Mouse (Mus musculus): ENCODE measurements at regions not wholly inside any gene's neighbourhood (a gene's known extent, or its start where the extent isn't known, plus 50 kb on each side); places are given as distances from the start of the nearest gene placed in this dataset.
A peak's percentile ranks its signal among the peaks of the same experiment; 100 is the strongest.

DNA sequence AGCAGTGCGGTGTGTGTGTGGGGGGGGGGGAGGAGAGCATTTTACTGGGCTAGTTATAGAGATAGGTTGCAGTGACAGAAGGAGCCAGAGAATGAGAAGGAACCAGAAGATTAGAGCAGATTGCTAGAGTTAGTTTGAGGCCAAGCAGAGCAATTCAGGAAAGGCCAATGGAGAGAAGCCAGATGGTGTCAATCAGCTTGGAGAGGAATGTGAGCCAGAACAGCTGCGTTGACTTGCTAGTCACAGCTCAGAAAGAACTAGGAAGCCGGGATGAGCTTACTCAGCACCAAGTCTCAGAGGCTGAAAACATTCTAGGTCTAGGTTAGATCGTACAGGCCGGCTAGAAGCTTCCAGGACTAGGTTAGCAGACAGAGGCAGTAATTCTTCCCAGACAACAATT lies 140.6 kb downstream of the Sp3 start:
- H3K27me3 ChIP-seq: no peaks in the 10 kb centered on the region
- no peak for ATAC-seq (ENCODE audit: insufficient number of reproducible peaks, insufficient read depth, low FRiP score, low TSS enrichment, low read depth)
- 0 out of 2 replicates have a peak, but pooled peaks cover 9% of the 10 kb centered on the region for H3K9me3 ChIP-seq
- no peak overlapping the region for H3K27ac ChIP-seq
- H3K4me3 ChIP-seq (replicated peaks): no peak overlapping the region
- H3K4me1 ChIP-seq (replicated peaks): peaks cover 15% of the 10 kb centered on the region
- no peak overlapping the region for H3K9ac ChIP-seq (replicated peaks)
- 74% methylated on average over 5 of the region's 5 CpGs for WGBS
- no peak overlapping the region for H3K4me2 ChIP-seq
- H3K36me3 ChIP-seq: no peaks in the 10 kb centered on the region

DNA sequence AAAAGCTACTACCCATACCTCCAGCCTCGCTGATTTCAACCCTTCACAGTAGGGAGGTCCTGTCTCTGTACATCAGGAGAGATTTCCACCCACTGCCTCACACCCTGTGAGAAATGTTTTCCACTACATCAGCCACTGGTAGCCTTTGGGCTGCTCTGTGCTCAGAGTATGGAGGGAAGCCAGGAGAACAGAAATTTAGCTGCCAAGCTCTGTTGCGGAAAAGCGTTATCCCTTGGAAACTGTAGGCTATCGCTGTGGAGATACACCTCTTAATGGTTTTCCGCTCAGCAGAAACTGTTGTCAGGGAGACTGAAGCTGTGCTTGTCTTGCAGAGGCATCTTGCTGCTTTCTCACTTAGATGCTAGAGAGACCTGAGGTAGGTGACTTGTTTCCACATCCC lies 138.9 kb downstream of the Sp3 start:
- no peak overlapping the region for H3K27ac ChIP-seq
- ATAC-seq (ENCODE audit: insufficient number of reproducible peaks, insufficient read depth, low FRiP score, low TSS enrichment, low read depth): no peak

DNA sequence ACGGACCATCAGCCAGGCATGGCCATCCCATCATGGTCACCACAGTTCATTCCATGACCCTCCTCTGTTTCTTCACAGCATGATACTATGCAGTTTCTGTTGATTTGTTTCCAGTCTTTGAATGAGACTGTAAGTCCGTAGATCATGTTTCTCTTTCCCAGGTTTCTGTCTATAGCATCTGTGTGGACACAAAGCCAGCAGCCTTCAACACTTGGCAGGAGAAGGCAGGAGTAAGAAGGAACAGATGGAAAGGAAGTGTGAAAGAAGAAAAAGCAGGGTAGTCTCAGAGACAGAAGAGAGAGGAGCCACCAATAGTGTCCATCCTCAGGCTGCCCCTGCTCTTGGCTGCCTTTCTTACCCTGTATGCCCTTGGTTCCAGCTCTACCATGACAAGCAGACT lies 136.6 kb downstream of the Sp3 start:
- H3K36me3 ChIP-seq: no peaks in the 10 kb centered on the region
- no peak overlapping the region for H3K27ac ChIP-seq
- 84% methylated on average over 2 of the region's 2 CpGs for WGBS
- H3K9ac ChIP-seq (replicated peaks): no peak overlapping the region
- no peak overlapping the region for H3K4me2 ChIP-seq
- H3K4me1 ChIP-seq (replicated peaks): 0 out of 2 replicates have a peak, but pooled peaks cover under 1% of the 10 kb centered on the region
- no peak for ATAC-seq (ENCODE audit: insufficient number of reproducible peaks, insufficient read depth, low FRiP score, low TSS enrichment, low read depth)
- 0 out of 2 replicates have a peak, but pooled peaks cover 9% of the 10 kb centered on the region for H3K9me3 ChIP-seq
- H3K27me3 ChIP-seq: no peaks in the 10 kb centered on the region
- H3K4me3 ChIP-seq (replicated peaks): no peak overlapping the region

More for the DNA sequence above, 138.9 kb downstream of the Sp3 start:
- 0 out of 2 replicates have a peak, but pooled peaks cover 9% of the 10 kb centered on the region for H3K9me3 ChIP-seq
- peaks cover 15% of the 10 kb centered on the region for H3K4me1 ChIP-seq (replicated peaks)
- 88% methylated on average over 5 of the region's 5 CpGs for WGBS
- H3K36me3 ChIP-seq: no peaks in the 10 kb centered on the region
- H3K9ac ChIP-seq (replicated peaks): no peak overlapping the region
- H3K4me3 ChIP-seq (replicated peaks): no peak overlapping the region
- no peaks in the 10 kb centered on the region for H3K27me3 ChIP-seq
- no peak overlapping the region for H3K4me2 ChIP-seq

GRCm38 (mm10) chr2:72849441-72850192 lies 130.6 kb downstream of the Sp3 start:
- H3K36me3 ChIP-seq: no peaks in the 10 kb centered on the region
- no peaks in the 10 kb centered on the region for H3K9me3 ChIP-seq
- 47% methylated on average over 12 of the region's 12 CpGs for WGBS
- H3K4me1 ChIP-seq (replicated peaks): peaks cover 12% of the 10 kb centered on the region
- H3K4me3 ChIP-seq (replicated peaks): no peak overlapping the region
- ATAC-seq (ENCODE audit: insufficient number of reproducible peaks, insufficient read depth, low FRiP score, low TSS enrichment, low read depth): no peak
- H3K27ac ChIP-seq: peak overlapping the region; percentile 45; the same call in 1 of the 2 replicates
- H3K27me3 ChIP-seq: no peaks in the 10 kb centered on the region
- H3K9ac ChIP-seq (replicated peaks): no peak overlapping the region
- 0 out of 2 replicates have a peak overlapping the region, but pooled peaks have one; percentile 10 for H3K4me2 ChIP-seq

DNA sequence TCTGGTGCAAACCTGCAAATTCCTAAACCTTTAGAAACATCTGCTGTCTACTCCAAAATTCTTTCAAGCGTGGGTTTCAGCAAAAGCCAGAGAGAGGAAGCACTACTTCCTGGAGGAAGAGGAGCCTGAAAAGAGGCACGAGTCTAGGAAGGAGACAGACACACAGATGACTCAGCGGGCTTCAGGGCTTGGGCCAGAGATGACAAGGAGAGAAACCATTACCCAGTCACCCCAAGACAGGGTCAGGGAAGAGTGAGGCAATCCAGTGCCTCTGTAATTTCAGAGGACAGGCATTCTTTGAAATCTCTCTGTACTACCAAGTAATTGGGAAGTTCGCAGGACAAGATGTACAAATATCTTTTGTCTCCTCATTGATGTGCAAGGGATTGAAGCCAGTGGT lies 127.7 kb downstream of the Sp3 start:
- no peak for ATAC-seq (ENCODE audit: insufficient number of reproducible peaks, insufficient read depth, low FRiP score, low TSS enrichment, low read depth)
- 78% methylated on average over 4 of the region's 4 CpGs for WGBS

GRCm38 (mm10) chr2:72855276-72855970 lies 124.8 kb downstream of the Sp3 start:
- H3K4me1 ChIP-seq (replicated peaks): peaks cover 7% of the 10 kb centered on the region
- no peaks in the 10 kb centered on the region for H3K27me3 ChIP-seq
- H3K27ac ChIP-seq: no peak overlapping the region
- H3K36me3 ChIP-seq: no peaks in the 10 kb centered on the region
- H3K4me2 ChIP-seq: no peak overlapping the region
- 89% methylated on average over 11 of the region's 11 CpGs for WGBS
- no peak overlapping the region for H3K4me3 ChIP-seq (replicated peaks)
- no peak overlapping the region for H3K9ac ChIP-seq (replicated peaks)
- H3K9me3 ChIP-seq: peaks cover 4% of the 10 kb centered on the region; the same call in 1 of the 2 replicates
- no peak for ATAC-seq (ENCODE audit: insufficient number of reproducible peaks, insufficient read depth, low FRiP score, low TSS enrichment, low read depth)

More for the DNA sequence above, 127.7 kb downstream of the Sp3 start:
- H3K36me3 ChIP-seq: no peaks in the 10 kb centered on the region
- no peaks in the 10 kb centered on the region for H3K27me3 ChIP-seq
- H3K9me3 ChIP-seq: no peaks in the 10 kb centered on the region
- H3K4me1 ChIP-seq (replicated peaks): peaks cover 19% of the 10 kb centered on the region
- H3K4me3 ChIP-seq (replicated peaks): no peak overlapping the region
- H3K4me2 ChIP-seq: no peak overlapping the region
- no peak overlapping the region for H3K9ac ChIP-seq (replicated peaks)
- H3K27ac ChIP-seq: no peak overlapping the region

DNA sequence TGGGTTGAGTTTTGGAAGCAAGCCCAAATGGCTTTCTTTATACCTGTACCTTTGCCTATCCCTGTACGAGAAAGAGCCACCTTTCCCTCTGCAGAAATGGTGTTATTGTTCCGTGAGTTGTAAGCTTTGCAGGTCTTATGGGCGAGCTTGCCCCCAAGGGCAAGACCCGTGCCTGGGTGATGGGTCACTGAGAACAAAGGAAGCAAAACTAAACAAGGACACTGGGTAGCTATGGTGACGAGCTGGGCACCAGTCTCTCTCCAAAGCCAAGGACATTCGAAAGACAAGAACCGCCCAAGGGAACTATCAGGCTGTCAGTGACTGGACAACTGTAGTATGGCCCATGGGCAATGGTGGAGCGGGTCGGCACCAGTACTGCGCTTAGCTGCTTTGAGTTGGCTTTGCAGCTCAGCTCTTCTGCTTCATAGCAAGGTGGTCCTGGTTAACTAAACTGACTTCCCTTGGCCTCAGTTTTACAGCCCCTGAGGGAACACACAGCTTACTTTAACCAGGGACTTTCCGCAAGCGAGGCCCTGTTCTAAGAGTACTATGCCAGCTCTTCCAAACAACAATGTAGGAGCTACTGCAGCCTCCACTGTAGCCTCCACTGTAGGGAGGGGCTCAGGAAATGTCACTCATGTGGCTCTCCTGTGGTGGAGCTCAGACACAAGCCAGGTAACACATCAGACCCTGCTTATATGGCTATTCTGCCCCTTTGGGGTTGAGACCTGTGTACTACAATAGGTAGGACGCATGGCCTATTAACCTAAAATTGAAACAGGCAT lies 124.1 kb downstream of the Sp3 start:
- Histone ChIP-seq H3K4me2 (no peak overlapping the region), H3K27ac (no peak overlapping the region), H3K36me3 (no peaks in the 10 kb centered on the region), H3K4me3 (replicated peaks) (no peak overlapping the region), H3K27me3 (no peaks in the 10 kb centered on the region), H3K9me3 (peaks cover 4% of the 10 kb centered on the region; the same call in 1 of the 2 replicates), H3K4me1 (replicated peaks) (peaks cover 7% of the 10 kb centered on the region), H3K9ac (replicated peaks) (no peak overlapping the region)
- no peak for ATAC-seq (ENCODE audit: insufficient number of reproducible peaks, insufficient read depth, low FRiP score, low TSS enrichment, low read depth)
- WGBS: 87% methylated on average over 13 of the region's 13 CpGs

DNA sequence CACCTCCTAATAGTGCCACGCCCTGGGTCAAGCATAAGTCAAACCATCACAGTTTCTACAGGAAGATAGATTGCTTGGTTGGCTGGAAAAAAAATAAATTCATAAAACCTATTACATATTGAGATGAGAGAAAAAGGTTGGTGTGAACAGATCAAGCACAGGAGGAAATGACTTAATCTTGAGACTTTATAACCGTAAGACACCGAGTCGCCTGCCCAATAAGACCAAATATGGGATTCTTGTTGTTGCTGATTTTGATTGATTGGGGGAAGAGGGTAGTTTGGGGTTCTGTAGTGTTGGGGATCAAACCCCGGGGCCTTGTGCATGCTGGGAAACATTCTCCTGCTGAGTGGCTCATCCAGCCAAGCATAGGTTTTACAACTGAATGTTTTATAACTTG lies 122.9 kb downstream of the Sp3 start:
- ATAC-seq (ENCODE audit: insufficient number of reproducible peaks, insufficient read depth, low FRiP score, low TSS enrichment, low read depth): no peak

DNA sequence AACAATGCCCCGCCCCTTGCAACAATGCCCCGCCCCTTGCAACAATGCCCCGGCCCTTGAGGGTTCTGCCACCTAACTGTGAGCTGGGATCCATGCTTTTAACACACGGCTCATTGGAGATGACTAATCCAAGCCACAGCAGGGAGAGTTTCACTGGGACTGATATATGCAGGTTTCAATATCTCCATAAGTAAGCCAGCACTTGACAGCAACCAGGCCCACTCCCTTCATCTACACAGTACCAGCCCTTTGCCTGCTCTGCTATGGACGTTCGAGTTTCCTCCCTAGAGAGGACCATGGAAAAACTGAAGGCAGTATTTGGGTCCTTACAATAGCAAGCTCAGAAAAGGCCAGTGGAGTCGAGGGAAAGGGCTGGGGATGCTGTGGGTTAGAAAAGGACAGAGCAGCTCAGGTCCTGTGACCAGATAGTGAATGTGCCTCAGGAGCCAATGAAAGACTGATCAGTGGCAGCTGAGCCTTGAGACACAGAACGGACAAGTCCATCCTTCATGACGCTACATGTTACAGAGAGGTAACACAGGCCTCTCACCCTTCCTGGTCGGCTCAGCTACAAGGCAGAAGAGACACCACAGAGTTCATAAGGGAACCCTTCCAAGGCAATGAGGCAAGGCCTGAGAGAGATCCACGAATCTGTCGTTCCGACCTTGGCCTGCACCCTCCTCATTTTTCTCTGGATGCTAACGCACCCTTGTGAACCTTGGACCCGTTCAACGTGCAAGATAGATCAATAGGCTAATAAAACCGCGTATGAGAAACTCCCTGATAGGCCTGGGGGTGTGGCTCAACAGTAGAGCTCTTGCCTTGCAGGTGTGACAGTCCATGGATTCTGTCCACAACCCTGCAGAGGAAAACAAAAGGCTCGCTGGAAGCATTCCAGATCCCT lies 114.5 kb downstream of the Sp3 start:
- Histone ChIP-seq H3K9ac (replicated peaks) (no peak overlapping the region), H3K4me1 (replicated peaks) (peaks cover 10% of the 10 kb centered on the region), H3K4me2 (no peak overlapping the region), H3K9me3 (peaks cover 10% of the 10 kb centered on the region; the same call in 1 of the 2 replicates), H3K27me3 (no peaks in the 10 kb centered on the region), H3K36me3 (no peaks in the 10 kb centered on the region), H3K4me3 (replicated peaks) (no peak overlapping the region), H3K27ac (no peak overlapping the region)
- 64% methylated on average over 19 of the region's 19 CpGs for WGBS
- no peak for ATAC-seq (ENCODE audit: insufficient number of reproducible peaks, insufficient read depth, low FRiP score, low TSS enrichment, low read depth)

More for the DNA sequence above, 122.9 kb downstream of the Sp3 start:
- Histone ChIP-seq H3K9me3 (peaks cover 4% of the 10 kb centered on the region; the same call in 1 of the 2 replicates), H3K36me3 (no peaks in the 10 kb centered on the region), H3K27ac (no peak overlapping the region), H3K4me3 (replicated peaks) (no peak overlapping the region), H3K27me3 (no peaks in the 10 kb centered on the region), H3K9ac (replicated peaks) (no peak overlapping the region), H3K4me2 (no peak overlapping the region), H3K4me1 (replicated peaks) (peaks cover 7% of the 10 kb centered on the region)
- 84% methylated on average over 5 of the region's 5 CpGs for WGBS

DNA sequence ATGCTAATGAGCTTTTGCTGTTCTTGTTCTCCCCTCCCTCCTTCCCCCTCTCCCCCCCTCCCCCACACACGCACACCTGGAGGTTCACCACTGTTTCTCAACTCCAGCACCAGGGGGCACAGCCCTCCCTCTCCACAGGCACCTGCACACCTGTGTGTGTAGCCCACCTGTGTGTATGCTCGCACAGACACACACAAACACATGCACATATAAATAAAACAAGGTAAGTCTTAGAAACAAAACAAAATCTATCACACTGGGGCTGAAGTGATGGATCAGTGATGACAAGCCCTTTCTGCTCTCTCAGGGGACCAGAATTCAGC lies 113.9 kb downstream of the Sp3 start:
- Histone ChIP-seq H3K4me1 (replicated peaks) (peaks cover 10% of the 10 kb centered on the region), H3K36me3 (no peaks in the 10 kb centered on the region), H3K9ac (replicated peaks) (no peak overlapping the region), H3K27ac (no peak overlapping the region), H3K4me3 (replicated peaks) (no peak overlapping the region), H3K27me3 (no peaks in the 10 kb centered on the region), H3K9me3 (peaks cover 10% of the 10 kb centered on the region; the same call in 1 of the 2 replicates), H3K4me2 (no peak overlapping the region)
- ATAC-seq (ENCODE audit: insufficient number of reproducible peaks, insufficient read depth, low FRiP score, low TSS enrichment, low read depth): no peak
- WGBS: 35% methylated on average over 2 of the region's 2 CpGs
